Mouse (Mus musculus): ENCODE results near the gene Otog. TPM values are rescaled to one million over a fixed set of nuclear protein-coding genes. Genes with fewer than 3 reads are reported as not detected.

Gene Otog
- total RNA-seq, 2 experiments from 2014 or later: not detected

- ATAC-seq (replicated peaks; ENCODE audit: low FRiP score, poor library complexity, severe bottlenecking): no peak
Observed at GRCm38 (mm10) chr7:46350119-46350702, 109.4 kb downstream of the Otog start.

GRCm38 (mm10) chr7:46352748-46353147 lies 112.0 kb downstream of the Otog start:
- ATAC-seq (replicated peaks; ENCODE audit: low FRiP score, poor library complexity, severe bottlenecking): no peak

DNA sequence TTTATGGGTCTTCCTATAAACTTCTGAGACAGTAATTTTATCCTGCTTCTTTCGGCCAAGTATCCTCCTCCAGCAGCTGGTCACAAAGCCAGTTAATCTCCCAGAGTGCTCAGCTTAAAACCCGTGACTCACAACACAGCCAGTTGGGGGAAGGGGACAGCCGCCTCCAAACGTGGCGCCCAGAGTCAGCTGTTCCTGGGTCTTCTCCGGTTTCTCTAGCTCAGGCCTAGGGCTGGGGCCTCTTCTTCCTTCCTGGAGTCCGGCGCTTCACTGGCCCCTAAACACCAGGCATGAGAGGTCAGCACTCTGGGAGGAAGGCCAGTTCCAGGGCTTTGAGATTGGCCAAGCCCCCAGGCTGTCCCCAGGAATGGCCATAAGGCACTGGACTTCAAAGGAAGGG lies 112.4 kb downstream of the Otog start:
- ATAC-seq (replicated peaks; ENCODE audit: low FRiP score, poor library complexity, severe bottlenecking): no peak

DNA sequence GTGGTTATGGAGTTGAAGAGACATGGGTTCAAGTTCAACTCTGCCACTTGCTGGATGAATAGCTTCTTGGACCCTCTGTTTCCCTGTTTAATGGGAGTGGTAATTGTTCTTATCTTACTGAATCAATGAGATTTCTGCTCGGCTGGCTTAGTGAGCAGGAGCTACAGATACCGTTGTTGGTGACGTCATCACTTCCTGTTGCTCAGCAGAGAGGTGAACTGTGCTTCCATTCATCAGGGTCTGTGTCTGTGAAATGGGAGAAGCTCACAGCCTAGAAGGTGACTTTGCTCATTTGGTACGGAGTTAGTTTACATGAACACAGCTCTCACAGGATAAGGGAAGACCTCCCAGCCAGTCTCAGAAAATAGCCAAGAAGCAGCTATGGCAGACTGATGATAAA lies 113.1 kb downstream of the Otog start:
- no peak for ATAC-seq (replicated peaks; ENCODE audit: low FRiP score, poor library complexity, severe bottlenecking)

Other genes starting within 250 kb of the Otog start
- gene Abcc6, start 210.7 kb upstream of the Otog start, total RNA-seq (2015; ENCODE audit: low replicate concordance): not detected in 2 replicates
- gene Abcc6, start 210.7 kb upstream of the Otog start, total RNA-seq (2017; ENCODE audit: low replicate concordance): not detected in 2 replicates
- 5.4 and 9.2 TPM in 2 replicates for gene Nomo1, start 207.3 kb upstream of the Otog start, total RNA-seq (2015; ENCODE audit: low replicate concordance)
- gene Nomo1, start 207.3 kb upstream of the Otog start, total RNA-seq (2017; ENCODE audit: low replicate concordance): 6.1 and 8.5 TPM in 2 replicates
- not detected in 2 replicates for gene Kcnj11, start 140.2 kb upstream of the Otog start, total RNA-seq (2015; ENCODE audit: low replicate concordance)
- gene Kcnj11, start 140.2 kb upstream of the Otog start, total RNA-seq (2017; ENCODE audit: low replicate concordance): not detected in 2 replicates
- not detected in 2 replicates for gene Abcc8, start 61.0 kb upstream of the Otog start, total RNA-seq (2015; ENCODE audit: low replicate concordance)
- gene Abcc8, start 61.0 kb upstream of the Otog start, total RNA-seq (2017; ENCODE audit: low replicate concordance): not detected in 2 replicates
- not detected in 2 replicates for gene Ush1c, start 2.5 kb upstream of the Otog start, total RNA-seq (2015; ENCODE audit: low replicate concordance)
- not detected in 2 replicates for gene Ush1c, start 2.5 kb upstream of the Otog start, total RNA-seq (2017; ENCODE audit: low replicate concordance)
- gene Myod1, start 135.5 kb downstream of the Otog start, total RNA-seq (2015; ENCODE audit: low replicate concordance): not detected in 2 replicates
- not detected in 2 replicates for gene Myod1, start 135.5 kb downstream of the Otog start, total RNA-seq (2017; ENCODE audit: low replicate concordance)
- gene Kcnc1, start 155.5 kb downstream of the Otog start, total RNA-seq (2015; ENCODE audit: low replicate concordance): not detected in 2 replicates
- gene Kcnc1, start 155.5 kb downstream of the Otog start, total RNA-seq (2017; ENCODE audit: low replicate concordance): not detected in 2 replicates

All from erythroblast, adult 5-6 weeks (primary cell).